Mouse (Mus musculus): Measurements from ENCODE around the gene Cox4i1. TPM values are rescaled to one million over a fixed set of nuclear protein-coding genes. Genes with fewer than 3 reads are reported as not detected.
"Not testable (repeated sequence)": the region's sequence is repeated elsewhere in the genome, so short reads cannot be mapped to it uniquely, and the experiment has no call there.

Gene Cox4i1
- polyA plus RNA-seq, 1 experiment from 2014 or later = 831 TPM

- Histone ChIP-seq H3K27ac (peak overlapping the region; percentile 96), H3K36me3 (peaks cover 50% of the 10 kb centered on the region), H3K4me1 (peaks cover 64% of the 10 kb centered on the region), H3K9me3 (replicated peaks) (no peaks in the 10 kb centered on the region), H3K4me2 (peak overlapping the region; percentile 91), H3K9ac (peak overlapping the region; percentile 97), H3K27me3 (replicated peaks) (no peaks in the 10 kb centered on the region), H3K4me3 (peak overlapping the region; percentile 96)
- no peak for ATAC-seq
- 7% methylated on average over 17 of the region's 17 CpGs for WGBS (ENCODE audit: insufficient replicate concordance)
These were observed 1.1 kb upstream of the Cox4i1 start for GRCm38 (mm10) chr8:120666807-120667470.

GRCm38 (mm10) chr8:120668374-120668905 lies 418 bp downstream of the Cox4i1 start, which contains the start of gene Emc8:
Gene Emc8, minus strand, starts transcription at chr8:120668573.
- Histone ChIP-seq H3K4me1 (peaks cover 64% of the 10 kb centered on the region), H3K4me2 (peak within 1 kb of the TSS; percentile 91), H3K4me3 (peak within 1 kb of the TSS; percentile 96), H3K9me3 (replicated peaks) (no peaks in the 10 kb centered on the region), H3K9ac (peak within 1 kb of the TSS; percentile 97), H3K27ac (peak within 1 kb of the TSS; percentile 96), H3K36me3 (peaks cover 64% of the 10 kb centered on the region), H3K27me3 (replicated peaks) (no peaks in the 10 kb centered on the region)
- under 1% methylated on average over 51 of the region's 51 CpGs for WGBS (ENCODE audit: insufficient replicate concordance)
- ATAC-seq = peak; percentile 64

- Histone ChIP-seq H3K9ac (no peak overlapping the region), H3K4me1 (peaks cover 35% of the 10 kb centered on the region), H3K4me2 (no peak overlapping the region), H3K36me3 (peaks cover 61% of the 10 kb centered on the region), H3K9me3 (replicated peaks) (no peaks in the 10 kb centered on the region), H3K27ac (no peak overlapping the region), H3K4me3 (no peak overlapping the region), H3K27me3 (replicated peaks) (no peaks in the 10 kb centered on the region)
- ATAC-seq = no peak
- 79% methylated on average over 6 of the region's 6 CpGs for WGBS (ENCODE audit: insufficient replicate concordance)
These were observed 3.8 kb downstream of the Cox4i1 start for GRCm38 (mm10) chr8:120671775-120672174.

GRCm38 (mm10) chr8:120672626-120673229 lies 4.7 kb downstream of the Cox4i1 start:
- Histone ChIP-seq H3K4me2 (no peak overlapping the region), H3K27ac (no peak overlapping the region), H3K9me3 (replicated peaks) (no peaks in the 10 kb centered on the region), H3K27me3 (replicated peaks) (no peaks in the 10 kb centered on the region), H3K4me1 (peaks cover 30% of the 10 kb centered on the region), H3K4me3 (no peak overlapping the region), H3K9ac (no peak overlapping the region), H3K36me3 (peaks cover 65% of the 10 kb centered on the region)
- 83% methylated on average over 16 of the region's 16 CpGs for WGBS (ENCODE audit: insufficient replicate concordance)
- no peak for ATAC-seq

GRCm38 (mm10) chr8:120673298-120673697 lies 5.3 kb downstream of the Cox4i1 start:
- H3K9me3 ChIP-seq (replicated peaks) = no peaks in the 10 kb centered on the region
- H3K4me1 ChIP-seq = peaks cover 30% of the 10 kb centered on the region
- no peak overlapping the region for H3K9ac ChIP-seq
- WGBS (ENCODE audit: insufficient replicate concordance) = 91% methylated on average over 7 of the region's 7 CpGs
- H3K27me3 ChIP-seq (replicated peaks) = no peaks in the 10 kb centered on the region
- H3K4me3 ChIP-seq = no peak overlapping the region
- no peak overlapping the region for H3K27ac ChIP-seq
- H3K4me2 ChIP-seq = no peak overlapping the region
- peaks cover 65% of the 10 kb centered on the region for H3K36me3 ChIP-seq
- no peak for ATAC-seq

- Histone ChIP-seq H3K4me3 (no peak overlapping the region), H3K9me3 (replicated peaks) (no peaks in the 10 kb centered on the region), H3K9ac (no peak overlapping the region), H3K36me3 (peaks cover 51% of the 10 kb centered on the region), H3K27me3 (replicated peaks) (0 out of 2 replicates have a peak, but pooled peaks cover 10% of the 10 kb centered on the region), H3K4me1 (peaks cover 21% of the 10 kb centered on the region), H3K4me2 (no peak overlapping the region), H3K27ac (no peak overlapping the region)
- 72% methylated on average over 8 of the region's 8 CpGs for WGBS (ENCODE audit: insufficient replicate concordance)
- no peak for ATAC-seq
These were observed 7.7 kb downstream of the Cox4i1 start for GRCm38 (mm10) chr8:120675718-120676117.

- Histone ChIP-seq H3K4me1 (peaks cover 13% of the 10 kb centered on the region), H3K9ac (no peak overlapping the region), H3K4me2 (no peak overlapping the region), H3K36me3 (peaks cover 23% of the 10 kb centered on the region), H3K9me3 (replicated peaks) (no peaks in the 10 kb centered on the region), H3K4me3 (no peak overlapping the region), H3K27ac (no peak overlapping the region), H3K27me3 (replicated peaks) (0 out of 2 replicates have a peak, but pooled peaks cover 10% of the 10 kb centered on the region)
- 0 out of 2 replicates have a peak, but pooled peaks have one; percentile 8 for ATAC-seq
- 12% methylated on average over 10 of the region's 10 CpGs for WGBS (ENCODE audit: insufficient replicate concordance)
These were observed 10.4 kb downstream of the Cox4i1 start for GRCm38 (mm10) chr8:120678447-120678846.

GRCm38 (mm10) chr8:120679629-120680387 lies 11.8 kb downstream of the Cox4i1 start:
- WGBS (ENCODE audit: insufficient replicate concordance) = 10% methylated on average over 11 of the region's 11 CpGs

GRCm38 (mm10) chr8:120680405-120680804 lies 12.4 kb downstream of the Cox4i1 start:
- not testable (repeated sequence) for H3K36me3 ChIP-seq; H3K27ac ChIP-seq; H3K9ac ChIP-seq; H3K9me3 ChIP-seq (replicated peaks); H3K27me3 ChIP-seq (replicated peaks); H3K4me3 ChIP-seq; ATAC-seq
- WGBS (ENCODE audit: insufficient replicate concordance) = 41% methylated on average over 7 of the region's 7 CpGs
- peak overlapping the region; percentile 31; the same call in 1 of the 2 replicates for H3K4me2 ChIP-seq
- H3K4me1 ChIP-seq = peaks cover 28% of the 10 kb centered on the region

More at GRCm38 (mm10) chr8:120679629-120680387, 11.8 kb downstream of the Cox4i1 start:
- H3K27ac ChIP-seq = no peak overlapping the region
- H3K4me1 ChIP-seq = peaks cover 26% of the 10 kb centered on the region
- no peaks in the 10 kb centered on the region for H3K9me3 ChIP-seq (replicated peaks)
- H3K36me3 ChIP-seq = peaks cover 14% of the 10 kb centered on the region
- H3K4me2 ChIP-seq = peak overlapping the region; percentile 31
- ATAC-seq = peak; percentile 73
- no peak overlapping the region for H3K4me3 ChIP-seq
- peaks cover 10% of the 10 kb centered on the region; the same call in 1 of the 2 replicates for H3K27me3 ChIP-seq (replicated peaks)
- no peak overlapping the region for H3K9ac ChIP-seq

GRCm38 (mm10) chr8:120681113-120681512 lies 13.1 kb downstream of the Cox4i1 start:
- no peak for ATAC-seq
- Histone ChIP-seq H3K27me3 (replicated peaks) (peaks cover 15% of the 10 kb centered on the region), H3K4me1 (peaks cover 28% of the 10 kb centered on the region), H3K9ac (no peak overlapping the region), H3K36me3 (0 out of 2 replicates have a peak, but pooled peaks cover 4% of the 10 kb centered on the region), H3K9me3 (replicated peaks) (no peaks in the 10 kb centered on the region), H3K4me3 (no peak overlapping the region), H3K27ac (no peak overlapping the region), H3K4me2 (no peak overlapping the region)
- 64% methylated on average over 10 of the region's 10 CpGs for WGBS (ENCODE audit: insufficient replicate concordance)

- no peak overlapping the region for H3K4me3 ChIP-seq
- H3K4me1 ChIP-seq = peaks cover 28% of the 10 kb centered on the region
- no peak overlapping the region for H3K27ac ChIP-seq
- no peak for ATAC-seq
- H3K27me3 ChIP-seq (replicated peaks) = peaks cover 33% of the 10 kb centered on the region
- no peaks in the 10 kb centered on the region for H3K9me3 ChIP-seq (replicated peaks)
- H3K4me2 ChIP-seq = no peak overlapping the region
- no peaks in the 10 kb centered on the region for H3K36me3 ChIP-seq
- H3K9ac ChIP-seq = no peak overlapping the region
- 14% methylated on average over 10 of the region's 10 CpGs for WGBS (ENCODE audit: insufficient replicate concordance)
These were observed 15.6 kb downstream of the Cox4i1 start for GRCm38 (mm10) chr8:120683602-120684001.
